Mouse (Mus musculus): ENCODE measurements at regions not wholly inside any gene's neighbourhood (a gene's known extent, or its start where the extent isn't known, plus 50 kb on each side); places are given as distances from the start of the nearest gene placed in this dataset.
"Not testable (repeated sequence)": the region's sequence is repeated elsewhere in the genome, so short reads cannot be mapped to it uniquely, and the experiment has no call there.

DNA sequence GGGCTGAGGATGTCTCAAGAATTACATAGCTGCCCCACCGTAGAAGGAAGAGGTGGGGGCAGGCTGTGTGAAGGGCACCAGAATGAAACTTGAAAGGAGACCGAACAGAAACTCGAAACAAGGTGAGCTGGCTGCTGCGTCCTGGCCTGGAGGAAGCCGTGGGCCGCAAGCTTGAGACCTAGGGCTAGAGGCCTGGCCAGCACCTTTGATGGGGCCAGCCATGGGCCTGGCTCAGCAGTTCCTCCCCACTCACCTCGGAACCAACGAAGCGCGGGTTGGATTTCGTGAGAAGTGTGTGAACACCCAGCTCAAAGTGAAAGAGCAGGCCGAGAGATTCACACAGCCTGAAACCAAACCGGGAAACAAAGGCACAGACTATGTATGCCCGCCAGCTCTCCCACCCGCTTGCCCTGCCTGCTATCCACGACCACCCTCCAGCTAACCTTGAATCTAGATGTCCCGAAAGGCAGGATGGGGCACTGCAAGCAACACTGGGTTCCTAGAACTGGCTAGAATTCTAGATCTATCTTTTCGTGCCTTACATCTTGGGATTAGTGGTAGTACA lies 306.3 kb upstream of the 3110018I06Rik start:
- no peak for DNase-seq (ENCODE audit: extremely low read depth, insufficient read length, low spot score)

DNA sequence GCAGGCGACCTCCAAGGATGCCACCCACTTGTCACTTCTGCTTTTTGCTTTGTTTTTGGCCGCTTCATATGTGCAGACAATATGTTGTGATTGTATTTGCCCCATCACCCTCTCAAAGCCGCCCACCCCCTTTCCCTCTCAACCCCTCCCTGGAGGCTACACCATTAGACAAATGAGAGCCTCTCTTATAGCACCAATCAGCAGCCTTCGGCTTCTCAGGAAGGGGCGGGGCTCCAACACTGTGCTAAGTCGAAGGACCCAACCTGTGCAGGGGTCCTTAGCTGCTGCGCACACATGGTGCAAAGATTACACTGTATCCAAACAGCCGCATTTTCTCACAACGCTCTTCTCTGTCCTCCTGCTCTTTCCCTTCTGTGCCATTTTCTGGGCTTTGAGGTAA lies 305.1 kb upstream of the 3110018I06Rik start:
- DNase-seq (ENCODE audit: extremely low read depth, insufficient read length, low spot score), result no peak

- no peak for DNase-seq (ENCODE audit: extremely low read depth, insufficient read length, low spot score)
Measured at GRCm38 (mm10) chr12:107184426-107184825, 304.0 kb upstream of the 3110018I06Rik start.

DNA sequence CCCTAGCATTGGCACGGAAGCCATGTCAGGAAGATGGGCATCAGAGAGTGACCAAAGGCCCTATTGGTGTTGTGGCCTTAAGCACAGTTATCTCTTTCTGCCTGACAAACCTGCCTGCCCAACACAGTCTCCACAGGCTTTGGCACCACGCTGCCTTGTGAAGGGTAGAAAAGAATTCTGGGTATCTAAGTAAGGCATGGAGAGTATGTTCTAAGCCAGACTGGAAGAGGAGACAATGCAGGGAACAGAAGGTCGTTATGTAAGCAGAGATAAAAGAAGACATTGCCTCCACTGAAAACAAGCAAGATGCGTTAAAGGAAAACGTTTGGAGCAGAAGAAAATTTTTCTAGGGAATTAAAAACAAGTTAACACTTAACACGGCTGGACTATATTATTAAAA lies 302.1 kb upstream of the 3110018I06Rik start:
- DNase-seq (ENCODE audit: extremely low read depth, insufficient read length, low spot score), result no peak

DNA sequence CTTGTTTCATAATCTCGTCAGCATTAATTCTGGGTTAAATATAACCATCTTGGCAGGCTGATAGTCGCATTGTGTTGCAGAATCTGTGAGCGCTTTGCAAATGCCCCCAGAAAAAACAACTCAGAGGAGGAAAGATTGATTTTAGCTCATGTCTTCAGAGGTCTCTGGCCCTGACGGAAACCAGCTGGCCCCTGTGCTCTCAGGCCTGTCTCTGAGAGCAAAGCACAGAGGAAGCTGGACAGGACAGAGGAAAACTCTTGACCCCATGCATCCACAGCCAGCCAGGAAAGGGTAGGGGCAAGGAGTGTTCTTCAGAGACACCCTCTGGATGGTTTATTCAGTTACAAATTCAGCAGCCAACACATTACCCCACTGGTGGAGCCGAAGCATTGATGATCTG lies 300.4 kb upstream of the 3110018I06Rik start:
- DNase-seq (ENCODE audit: extremely low read depth, insufficient read length, low spot score), result no peak

DNA sequence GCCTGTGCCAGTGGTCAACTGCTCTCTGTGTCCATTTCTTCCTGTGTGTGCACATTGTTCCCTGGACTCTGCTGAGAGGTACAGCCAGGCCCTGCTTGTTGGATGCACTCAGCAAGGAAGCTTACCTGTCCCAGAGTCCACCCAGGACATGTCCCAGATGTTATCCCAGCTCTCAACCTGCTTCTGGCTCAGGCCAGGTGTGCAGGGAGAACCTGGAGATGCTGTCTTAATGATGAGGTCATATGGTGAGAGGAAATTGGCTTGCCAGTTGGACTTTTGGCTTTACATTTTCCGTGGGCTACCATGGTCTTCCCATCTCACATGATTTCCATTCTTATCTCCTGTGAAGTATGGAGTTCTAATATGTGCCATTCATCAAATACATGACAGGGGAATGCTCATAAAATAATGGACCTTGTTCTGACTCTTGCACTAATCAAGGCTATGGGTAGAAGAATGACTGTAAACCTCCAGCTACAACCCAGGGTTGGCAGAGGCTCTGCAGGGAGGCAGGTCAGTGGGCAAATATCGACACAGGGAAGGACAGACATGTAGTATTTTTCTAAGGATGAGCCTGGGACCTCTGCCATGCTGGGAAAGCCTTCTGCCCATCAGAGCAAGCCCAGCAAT lies 289.9 kb upstream of the 3110018I06Rik start:
- no peak for DNase-seq (ENCODE audit: extremely low read depth, insufficient read length, low spot score)

DNA sequence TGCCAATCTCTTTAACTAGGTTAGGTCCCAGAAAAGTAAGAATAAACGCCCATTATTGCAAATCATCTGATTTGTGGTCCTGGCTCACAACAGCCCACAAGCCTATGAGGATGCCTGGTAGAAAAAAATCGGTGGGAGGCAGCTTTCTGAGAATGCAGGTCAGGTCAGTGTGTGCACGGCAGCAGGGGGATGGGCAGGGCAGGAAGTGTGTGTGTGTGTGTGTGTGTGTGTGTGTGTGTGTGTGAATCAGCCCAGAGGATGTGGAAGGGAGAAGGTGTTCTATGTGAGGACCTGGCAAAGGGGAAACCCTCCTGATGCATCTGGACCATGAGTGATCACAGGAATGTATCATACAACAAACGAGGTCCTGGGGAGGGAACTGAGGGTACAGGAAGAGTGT lies 287.5 kb upstream of the 3110018I06Rik start:
- DNase-seq (ENCODE audit: extremely low read depth, insufficient read length, low spot score), result no peak

GRCm38 (mm10) chr12:107208826-107209225 lies 279.6 kb upstream of the 3110018I06Rik start:
- not testable (repeated sequence) for DNase-seq (ENCODE audit: extremely low read depth, insufficient read length, low spot score)

GRCm38 (mm10) chr12:107212826-107213225 lies 275.6 kb upstream of the 3110018I06Rik start:
- no peak for DNase-seq (ENCODE audit: extremely low read depth, insufficient read length, low spot score)

DNA sequence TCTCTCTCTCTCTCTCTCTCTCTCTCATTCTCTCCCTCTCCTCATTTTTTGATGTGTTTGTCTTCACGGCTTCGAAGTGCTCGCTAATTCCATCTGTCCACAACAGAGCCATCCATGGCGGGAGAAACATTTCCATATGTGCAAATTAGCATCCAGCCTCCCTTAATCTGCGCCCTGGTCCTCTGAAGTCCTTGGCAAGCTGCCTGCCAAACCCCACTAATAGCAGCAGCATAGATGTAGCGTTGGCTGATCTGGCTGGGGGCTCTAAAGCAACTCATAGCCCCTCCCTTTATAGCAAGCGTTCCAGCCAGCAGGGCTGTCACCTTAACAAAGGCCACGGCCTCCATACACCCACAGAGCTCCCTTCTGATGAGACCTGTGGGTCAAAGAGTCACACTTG lies 272.3 kb upstream of the 3110018I06Rik start:
- DNase-seq (ENCODE audit: extremely low read depth, insufficient read length, low spot score), result no peak

GRCm38 (mm10) chr12:107221276-107221970 lies 267.0 kb upstream of the 3110018I06Rik start:
- DNase-seq (ENCODE audit: extremely low read depth, insufficient read length, low spot score), result no peak

DNA sequence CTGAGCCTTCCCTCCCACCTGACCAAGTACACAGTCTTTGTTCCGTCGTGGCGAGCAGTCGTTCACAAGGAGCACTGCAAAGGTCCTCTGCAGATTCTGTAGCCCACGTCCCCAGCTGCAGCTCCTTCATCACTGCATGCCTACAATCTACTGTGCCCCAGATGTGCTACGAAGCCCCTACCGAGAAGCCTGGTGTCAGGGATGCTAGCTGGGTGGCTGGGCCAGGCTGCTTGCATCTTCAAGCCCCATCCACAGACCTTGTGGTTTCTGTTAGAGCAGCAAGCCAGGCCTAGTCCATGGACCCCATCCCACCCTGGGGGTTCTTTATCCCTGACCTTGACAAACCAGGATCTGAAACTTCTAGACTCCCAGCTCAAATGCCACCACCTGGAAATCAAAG lies 266.3 kb upstream of the 3110018I06Rik start:
- no peak for DNase-seq (ENCODE audit: extremely low read depth, insufficient read length, low spot score)

DNA sequence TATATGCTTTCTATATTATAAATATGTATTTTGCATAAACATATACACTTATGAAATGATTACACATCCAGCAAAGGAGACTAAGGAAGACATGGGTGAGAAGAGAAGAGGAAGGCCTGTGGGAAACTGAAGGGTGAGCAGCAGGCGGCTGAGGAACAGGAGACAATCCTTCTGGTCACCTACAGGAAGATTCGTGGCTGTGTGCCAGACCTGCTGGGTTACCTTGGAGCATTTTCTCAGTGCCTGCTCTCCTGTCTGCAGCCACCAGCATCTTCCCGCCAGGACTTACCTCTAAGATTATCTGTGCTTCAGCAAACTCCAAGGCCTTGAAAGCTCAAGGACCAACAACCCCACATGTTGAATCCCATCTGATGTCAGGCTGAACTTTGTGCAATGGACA lies 258.3 kb upstream of the 3110018I06Rik start:
- no peak for DNase-seq (ENCODE audit: extremely low read depth, insufficient read length, low spot score)

- DNase-seq (ENCODE audit: extremely low read depth, insufficient read length, low spot score), result no peak
Measured at GRCm38 (mm10) chr12:107231629-107232028, 256.8 kb upstream of the 3110018I06Rik start.

- DNase-seq (ENCODE audit: extremely low read depth, insufficient read length, low spot score), result no peak
Measured at GRCm38 (mm10) chr12:107250747-107251470, 237.5 kb upstream of the 3110018I06Rik start.

DNA sequence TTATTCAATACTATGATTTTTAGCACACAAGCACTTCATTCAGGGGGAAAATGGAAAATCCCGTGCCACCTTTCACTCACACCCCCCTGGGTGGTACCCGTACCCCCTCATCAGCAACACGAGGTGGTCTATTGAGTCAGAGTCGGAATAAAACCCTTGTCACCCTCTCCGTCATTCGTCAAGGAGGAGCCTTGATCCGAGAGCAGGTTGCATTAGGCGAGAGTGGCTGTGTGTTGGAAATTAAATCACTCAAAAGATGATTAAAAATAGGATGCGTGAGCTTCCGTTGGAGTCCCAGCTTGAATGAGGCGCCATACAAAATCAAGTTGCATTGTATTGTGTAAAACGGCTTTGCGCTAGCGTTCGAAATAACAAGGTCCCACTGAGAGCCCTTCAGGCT lies 236.5 kb upstream of the 3110018I06Rik start:
- DNase-seq (ENCODE audit: extremely low read depth, insufficient read length, low spot score), result no peak

DNA sequence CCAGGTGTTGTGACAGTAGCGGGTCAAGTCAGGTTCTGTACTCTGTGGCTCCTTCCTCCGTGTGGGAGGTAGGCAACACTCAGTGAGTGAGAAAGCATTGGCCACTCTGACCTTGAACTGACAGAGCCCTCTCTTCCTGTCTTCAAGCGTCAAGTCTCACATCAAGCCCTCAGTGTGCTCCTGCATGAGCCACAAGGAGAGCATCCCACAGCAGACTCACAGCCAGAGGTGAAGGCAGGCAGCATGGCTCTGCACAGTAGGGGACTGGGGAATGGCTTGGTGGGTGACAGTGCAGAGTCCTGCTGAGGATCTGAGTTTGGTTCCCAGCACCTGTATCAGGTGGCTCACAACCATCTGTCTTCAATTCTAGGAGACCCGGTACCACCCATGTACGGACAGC lies 226.4 kb upstream of the 3110018I06Rik start:
- no peak for DNase-seq (ENCODE audit: extremely low read depth, insufficient read length, low spot score)

DNA sequence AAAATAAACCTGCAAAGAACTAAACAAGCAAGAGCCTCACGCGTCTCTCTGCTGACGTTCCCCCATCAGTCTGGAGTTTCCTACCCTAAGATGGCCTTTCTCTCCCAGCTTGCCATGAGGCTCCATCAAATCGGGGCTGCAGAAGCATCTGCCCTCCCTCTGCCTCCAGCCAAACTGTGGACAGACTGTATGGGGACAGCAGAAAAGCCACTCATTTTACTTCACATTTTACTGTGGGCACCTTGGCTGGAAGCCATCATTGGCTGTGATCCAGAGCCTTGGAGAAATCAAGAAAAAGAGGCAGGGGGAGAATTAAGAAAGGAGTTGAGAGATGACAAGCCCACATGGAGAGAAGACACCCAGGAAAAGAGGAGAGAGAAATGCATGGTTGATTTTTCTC lies 225.9 kb upstream of the 3110018I06Rik start:
- DNase-seq (ENCODE audit: extremely low read depth, insufficient read length, low spot score), result no peak

DNA sequence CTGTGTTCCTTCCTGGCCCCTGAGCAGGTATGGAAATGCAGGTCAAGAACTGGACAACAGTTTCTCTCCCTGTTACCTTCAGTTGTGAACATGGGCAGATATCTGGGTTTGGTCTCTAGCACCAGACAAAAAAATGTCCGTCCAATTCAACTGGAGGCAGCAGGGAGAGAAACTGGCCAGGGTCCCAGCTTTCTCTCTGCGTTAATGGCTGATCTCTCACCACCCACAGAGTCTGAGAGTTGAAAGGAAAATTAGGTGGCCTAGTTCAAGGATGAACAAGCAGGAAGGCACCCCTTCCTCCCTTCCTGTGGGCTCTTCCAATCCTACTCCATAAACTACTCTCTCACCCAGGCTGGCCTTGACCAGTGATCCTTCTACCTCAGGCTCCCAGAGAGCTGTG lies 221.7 kb upstream of the 3110018I06Rik start:
- DNase-seq (ENCODE audit: extremely low read depth, insufficient read length, low spot score), result no peak

DNA sequence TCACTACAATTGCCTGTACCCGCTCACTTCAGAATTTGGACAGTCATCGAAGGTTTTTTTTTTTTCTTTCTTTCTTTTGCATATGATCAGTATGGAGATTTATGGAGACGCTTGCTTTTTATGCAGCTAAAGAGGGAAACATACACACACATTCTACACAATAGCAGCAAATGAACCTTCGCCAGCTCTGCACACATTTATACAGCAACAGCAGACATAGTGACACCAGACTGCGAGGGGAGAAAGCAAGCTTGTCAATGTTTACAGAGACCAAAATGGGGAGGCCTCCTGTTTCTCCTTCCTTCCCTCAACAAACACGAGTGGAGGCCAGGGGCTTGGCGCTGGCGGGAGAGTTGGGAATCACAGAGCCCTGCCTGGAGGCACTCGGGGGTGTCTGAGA lies 202.8 kb upstream of the 3110018I06Rik start:
- DNase-seq (ENCODE audit: extremely low read depth, insufficient read length, low spot score), result no peak

DNA sequence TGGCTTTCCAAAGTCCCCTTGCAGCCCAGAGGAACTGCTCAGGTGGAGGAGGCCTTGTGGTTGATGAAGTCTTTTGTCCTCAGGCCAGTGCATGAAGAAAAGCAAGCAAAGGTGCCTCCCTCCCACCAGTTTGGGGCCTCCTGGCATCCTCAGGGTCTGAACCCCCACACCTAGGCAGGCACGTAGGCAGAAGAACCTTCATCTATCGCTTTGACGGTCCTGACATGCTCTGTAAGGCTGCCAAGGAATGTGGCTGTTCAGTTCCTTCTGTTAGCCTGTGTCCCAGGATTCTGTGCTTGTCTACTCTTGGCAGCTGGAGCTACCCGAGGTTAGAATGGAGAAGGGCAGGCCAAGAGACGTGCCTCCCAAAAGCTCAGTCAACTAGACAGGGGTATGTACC lies 197.1 kb upstream of the 3110018I06Rik start:
- no peak for DNase-seq (ENCODE audit: extremely low read depth, insufficient read length, low spot score)

Data from 3134 (cell line).